Mouse (Mus musculus): Measurements from ENCODE around the gene Tert.
A peak's percentile ranks its signal among the peaks of the same experiment; 100 is the strongest.

Tert gene

DNA sequence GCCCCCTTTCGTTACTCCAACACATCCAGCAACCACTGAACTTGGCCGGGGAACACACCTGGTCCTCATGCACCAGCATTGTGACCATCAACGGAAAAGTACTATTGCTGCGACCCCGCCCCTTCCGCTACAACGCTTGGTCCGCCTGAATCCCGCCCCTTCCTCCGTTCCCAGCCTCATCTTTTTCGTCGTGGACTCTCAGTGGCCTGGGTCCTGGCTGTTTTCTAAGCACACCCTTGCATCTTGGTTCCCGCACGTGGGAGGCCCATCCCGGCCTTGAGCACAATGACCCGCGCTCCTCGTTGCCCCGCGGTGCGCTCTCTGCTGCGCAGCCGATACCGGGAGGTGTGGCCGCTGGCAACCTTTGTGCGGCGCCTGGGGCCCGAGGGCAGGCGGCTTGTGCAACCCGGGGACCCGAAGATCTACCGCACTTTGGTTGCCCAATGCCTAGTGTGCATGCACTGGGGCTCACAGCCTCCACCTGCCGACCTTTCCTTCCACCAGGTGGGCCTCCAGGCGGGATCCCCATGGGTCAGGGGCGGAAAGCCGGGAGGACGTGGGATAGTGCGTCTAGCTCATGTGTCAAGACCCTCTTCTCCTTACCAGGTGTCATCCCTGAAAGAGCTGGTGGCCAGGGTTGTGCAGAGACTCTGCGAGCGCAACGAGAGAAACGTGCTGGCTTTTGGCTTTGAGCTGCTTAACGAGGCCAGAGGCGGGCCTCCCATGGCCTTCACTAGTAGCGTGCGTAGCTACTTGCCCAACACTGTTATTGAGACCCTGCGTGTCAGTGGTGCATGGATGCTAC lies at the start of gene Tert:
Tert (plus strand) TSS at position 167 of the 805 bp plus-strand sequence.
- DNase-seq: peak; percentile 28

DNA sequence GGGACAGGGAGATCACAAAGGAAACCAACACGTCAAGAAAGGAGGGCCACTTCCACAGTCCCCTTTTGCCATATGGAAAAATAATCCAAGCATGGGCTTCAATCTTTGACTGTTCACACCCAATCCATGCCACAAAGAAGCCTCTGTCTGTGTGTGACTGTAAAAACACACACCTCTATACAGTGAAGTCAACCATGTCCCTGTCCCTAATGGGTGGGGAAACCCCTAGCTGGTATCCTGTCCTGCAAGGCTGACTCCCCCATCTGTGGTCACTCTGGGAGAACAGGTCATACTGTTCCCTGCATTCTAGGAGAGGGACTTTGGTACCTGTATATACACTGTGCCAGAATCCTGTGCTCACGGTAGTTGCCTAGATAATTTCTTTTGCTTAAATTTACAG lies 49.4 kb upstream of the Tert start:
- no peak for DNase-seq

DNA sequence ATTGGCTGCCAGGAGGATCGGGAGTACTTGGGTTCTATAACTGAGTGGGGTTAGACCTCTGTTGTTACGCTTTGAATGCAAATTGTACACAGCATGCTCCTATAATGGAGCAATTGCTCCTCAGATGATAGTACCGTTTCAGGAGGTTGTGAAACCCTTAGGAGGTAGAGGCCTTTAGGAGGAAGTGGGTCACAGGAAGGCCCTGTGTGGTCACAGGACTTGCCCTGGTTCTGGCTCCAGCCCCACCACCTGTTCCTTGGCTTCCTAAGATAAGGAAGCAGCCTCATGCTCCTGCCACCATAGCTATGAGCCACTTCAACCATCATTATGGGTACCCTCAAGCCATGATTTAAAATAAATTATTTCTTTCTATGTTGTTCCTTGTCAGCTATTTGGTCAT lies 35.2 kb upstream of the Tert start:
- DNase-seq: no peak

DNA sequence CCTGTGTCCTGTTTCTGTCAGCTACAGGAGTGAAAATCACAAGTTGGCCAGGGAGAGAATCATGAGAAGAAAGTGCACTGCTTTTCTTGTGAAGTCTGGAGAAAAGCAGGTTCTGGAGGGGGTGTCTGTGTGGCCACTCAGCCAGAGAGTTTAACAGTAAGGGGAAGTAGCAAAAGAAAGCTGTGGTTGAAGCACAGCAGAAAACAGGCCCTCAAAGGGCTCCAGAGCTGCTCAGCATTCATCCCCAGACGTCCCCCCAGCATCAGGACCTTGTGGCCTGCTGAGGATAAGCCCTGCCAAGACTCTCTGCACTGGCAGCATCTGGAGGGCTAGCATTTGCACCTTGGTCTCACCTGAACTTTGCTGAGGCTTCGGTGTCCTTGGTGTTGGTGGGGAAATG lies 34.2 kb upstream of the Tert start:
- DNase-seq: no peak

DNA sequence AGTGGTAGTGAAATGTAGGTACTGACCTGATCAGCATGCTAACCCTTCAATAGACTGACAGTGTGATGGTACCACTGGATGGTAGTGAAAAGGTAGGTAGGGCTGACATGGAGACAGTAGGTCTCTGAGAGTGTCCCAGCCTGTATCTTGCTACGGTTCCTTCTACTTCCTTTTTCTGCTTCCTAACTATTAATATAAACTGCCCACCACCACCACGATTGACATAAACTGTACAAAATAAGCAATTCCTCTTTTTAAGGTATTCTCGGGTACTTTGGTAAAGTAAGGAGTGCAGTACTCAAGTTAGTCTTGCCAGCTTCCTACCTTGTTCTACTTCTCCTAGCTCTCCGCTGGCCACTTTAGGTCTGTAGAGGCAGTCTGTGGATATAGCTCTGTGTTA lies 30.4 kb upstream of the Tert start:
- DNase-seq: no peak

DNA sequence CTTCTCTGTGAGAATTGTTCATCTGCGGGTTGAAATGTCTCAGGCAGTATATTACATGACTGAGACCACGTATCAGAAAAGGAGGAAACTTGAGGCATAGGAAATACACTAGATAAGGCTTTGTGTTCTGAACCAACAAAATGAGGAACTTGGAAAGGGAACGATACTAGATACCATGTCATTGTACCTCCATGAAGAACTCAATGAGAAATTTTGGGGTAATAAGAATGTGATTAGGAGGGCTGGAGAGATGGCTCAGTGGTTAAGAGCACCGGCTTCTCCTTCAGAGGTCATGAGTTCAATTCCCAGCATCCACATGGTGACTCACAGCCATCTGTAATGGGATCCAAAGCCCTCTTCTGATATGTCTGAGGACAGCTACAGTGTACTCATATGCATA lies 26.5 kb upstream of the Tert start:
- DNase-seq: no peak

DNA sequence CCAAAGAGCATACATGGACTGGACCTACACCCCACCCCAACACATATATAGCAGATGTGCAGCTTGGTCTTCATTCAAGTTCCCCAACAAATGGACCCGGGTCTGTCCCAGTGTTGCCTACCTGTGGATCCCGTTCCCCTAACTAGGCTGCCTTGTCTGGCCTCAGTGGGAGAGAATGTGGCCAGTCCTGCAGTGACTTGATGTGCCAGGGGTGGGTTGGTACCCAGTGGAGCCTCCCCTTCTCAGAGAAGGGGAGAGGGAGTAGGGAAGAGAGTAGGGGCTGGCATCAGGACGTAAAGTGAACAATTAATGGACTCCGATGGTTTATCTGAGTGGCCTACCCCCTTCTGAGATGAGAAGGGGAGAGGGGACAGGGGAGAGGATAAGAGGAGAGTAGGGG lies 23.7 kb upstream of the Tert start:
- DNase-seq: no peak

DNA sequence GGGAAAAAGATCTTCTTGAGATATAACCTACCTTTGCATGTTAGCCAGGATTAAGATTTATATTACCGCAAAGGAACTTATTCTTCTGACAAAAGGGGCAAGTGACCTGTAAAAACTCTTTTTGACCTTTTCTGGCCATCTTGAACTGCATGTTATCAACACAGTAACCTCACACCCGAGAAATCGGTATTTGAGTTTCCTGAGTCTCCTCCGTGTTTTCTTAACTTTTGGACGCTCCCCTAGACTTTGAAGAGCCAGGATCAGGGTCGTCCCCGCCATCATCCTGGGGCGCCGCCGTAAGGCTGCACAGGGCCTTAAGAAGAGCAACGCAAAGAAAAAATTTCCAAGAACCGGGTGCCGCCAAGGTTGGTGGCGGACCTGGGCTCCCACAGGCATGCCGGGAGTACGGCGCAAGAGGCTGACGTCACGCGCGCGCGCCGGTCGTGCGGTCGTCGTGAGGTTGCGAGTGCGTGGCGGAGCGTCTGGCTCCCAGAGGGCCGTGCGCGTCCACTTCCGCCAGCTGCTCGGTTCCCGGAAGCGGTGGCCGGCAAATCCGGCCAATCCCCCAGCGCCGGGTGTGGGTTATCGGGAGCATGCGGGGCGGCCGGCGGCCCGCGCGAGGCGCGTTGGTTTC lies 23.1 kb upstream of the Tert start, which contains the start of gene Clptm1l:
Clptm1l (plus strand) TSS at position 485 of the 634 bp plus-strand sequence.
- DNase-seq: peak; percentile 99

DNA sequence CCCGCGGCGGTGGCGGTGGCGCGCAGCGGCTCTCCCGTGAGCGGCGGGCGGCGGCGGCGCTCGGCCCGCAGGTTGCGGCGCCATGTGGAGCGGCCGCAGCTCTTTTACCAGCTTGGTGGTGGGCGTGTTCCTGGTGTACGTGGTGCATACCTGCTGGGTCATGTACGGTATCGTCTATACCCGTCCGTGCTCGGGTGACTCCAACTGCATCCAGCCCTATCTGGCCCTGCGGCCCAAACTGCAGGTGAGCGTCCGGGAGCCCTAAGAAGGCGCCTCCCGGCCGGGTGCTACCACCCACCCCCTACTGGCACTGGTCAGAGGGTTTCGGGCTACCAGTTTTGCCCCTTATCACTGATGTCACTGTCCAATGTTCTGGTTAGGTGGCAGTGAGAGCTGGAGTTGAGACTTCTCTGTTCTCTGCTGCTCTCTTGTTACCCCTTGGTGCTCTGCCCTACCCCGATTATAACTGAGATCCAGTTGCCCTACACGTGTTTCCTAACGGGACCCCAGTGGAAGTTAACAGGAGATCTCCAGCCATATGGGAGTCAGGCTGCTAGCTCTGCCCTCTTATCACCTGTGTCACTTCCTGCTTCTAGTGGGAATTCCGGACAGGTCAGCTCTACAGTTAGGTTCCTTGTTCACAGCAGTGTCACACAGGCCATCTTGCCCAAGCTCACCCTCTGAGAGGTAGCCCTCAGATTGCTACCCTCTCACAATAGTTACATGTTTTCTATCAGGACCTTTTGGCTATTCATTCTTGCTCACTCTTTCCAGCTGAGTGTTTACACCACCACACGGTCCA lies 22.4 kb upstream of the Tert start:
- no peak for DNase-seq

DNA sequence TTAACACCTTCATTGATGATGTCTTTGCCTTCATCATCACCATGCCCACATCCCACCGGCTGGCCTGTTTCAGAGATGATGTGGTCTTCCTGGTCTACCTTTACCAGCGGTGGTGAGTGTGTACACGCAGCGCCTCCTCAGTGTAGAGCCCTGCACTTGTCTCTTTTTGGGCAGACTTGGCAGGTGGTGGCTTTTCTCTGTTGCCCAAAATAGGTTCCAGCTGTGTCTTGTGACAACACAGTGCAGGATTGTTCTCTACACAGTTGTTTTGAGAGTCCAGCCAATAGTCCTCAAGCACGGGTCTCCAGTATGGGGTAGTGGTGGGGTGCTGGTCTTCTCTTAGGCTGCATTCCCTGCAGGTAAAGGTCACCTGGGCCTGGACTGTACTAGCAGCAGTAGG lies 8.3 kb upstream of the Tert start:
- DNase-seq: no peak

DNA sequence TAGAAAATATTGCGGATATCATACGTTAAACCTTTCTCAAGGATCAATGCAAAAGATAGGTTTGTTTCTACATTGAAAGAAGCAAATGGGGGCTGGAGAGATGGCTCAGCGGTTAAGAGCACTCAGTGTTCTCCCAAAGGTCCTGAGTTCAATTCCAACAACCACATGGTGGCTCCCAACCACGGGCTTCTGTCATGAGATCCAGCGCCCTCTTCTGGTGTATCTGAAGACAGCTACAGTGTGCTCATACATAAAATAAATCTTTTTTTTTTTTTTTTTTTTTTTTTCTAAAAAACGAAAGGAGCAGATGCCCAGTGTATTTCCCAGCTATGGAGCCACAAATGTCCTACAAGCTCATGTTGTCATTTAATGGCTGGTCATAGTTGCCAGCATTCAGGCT lies 6.1 kb upstream of the Tert start:
- DNase-seq: no peak

DNA sequence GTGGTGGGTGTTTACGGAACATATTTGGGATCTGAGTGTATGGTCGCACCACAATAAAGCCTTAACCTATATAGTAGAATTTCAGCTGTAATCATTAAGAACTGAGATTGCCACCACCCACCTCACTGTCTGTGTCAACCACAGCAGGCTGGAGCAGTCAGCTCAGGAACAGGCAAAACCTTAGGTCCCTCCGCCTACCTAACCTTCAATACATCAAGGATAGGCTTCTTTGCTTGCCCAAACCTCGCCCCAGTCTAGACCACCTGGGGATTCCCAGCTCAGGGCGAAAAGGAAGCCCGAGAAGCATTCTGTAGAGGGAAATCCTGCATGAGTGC lies 334 bp upstream of the Tert start:
- no peak for DNase-seq

DNA sequence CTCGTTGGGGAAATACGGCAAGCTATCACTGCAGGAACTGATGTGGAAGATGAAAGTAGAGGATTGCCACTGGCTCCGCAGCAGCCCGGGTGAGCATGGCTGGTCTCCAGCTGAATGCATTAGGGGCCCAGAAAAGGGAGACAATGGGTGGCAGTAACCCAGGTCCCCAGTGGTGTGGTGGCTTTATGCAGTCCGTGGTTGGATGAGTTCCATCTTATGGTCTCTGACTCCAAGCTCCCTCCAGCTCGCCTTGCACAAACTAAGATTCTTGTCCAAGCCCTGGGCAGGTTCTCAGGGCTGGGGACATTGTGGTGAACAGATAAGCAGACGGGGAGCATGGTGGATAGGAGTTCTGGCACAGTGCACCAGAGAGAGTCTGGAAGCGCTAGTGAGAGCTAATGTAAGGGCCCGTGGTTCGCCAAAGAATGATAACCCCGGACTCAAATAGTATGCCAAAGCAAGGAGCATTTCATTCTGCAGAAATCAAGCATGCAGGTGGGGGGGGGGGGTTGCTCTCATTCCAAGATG lies 1.9 kb downstream of the Tert start:
- no peak for DNase-seq

DNA sequence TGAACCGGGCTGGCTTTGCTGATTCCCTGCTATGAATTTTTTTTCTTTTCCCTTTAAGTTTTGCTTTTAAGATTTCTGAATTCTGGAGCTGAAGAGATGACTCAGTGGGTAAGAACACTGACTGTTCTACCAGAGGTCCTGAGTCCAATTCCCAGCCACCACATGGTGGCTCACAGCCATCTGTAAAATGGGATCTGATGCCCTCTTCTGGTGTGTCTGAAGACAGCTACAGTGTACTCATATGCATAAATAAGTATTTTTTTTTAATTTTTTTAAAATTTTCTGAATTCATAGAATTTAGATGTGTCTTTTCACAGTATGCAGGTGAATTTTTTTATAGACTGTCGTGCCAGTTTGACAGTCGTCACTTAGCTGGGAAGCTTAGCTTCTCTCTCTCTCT lies 5.1 kb downstream of the Tert start:
- DNase-seq: no peak

DNA sequence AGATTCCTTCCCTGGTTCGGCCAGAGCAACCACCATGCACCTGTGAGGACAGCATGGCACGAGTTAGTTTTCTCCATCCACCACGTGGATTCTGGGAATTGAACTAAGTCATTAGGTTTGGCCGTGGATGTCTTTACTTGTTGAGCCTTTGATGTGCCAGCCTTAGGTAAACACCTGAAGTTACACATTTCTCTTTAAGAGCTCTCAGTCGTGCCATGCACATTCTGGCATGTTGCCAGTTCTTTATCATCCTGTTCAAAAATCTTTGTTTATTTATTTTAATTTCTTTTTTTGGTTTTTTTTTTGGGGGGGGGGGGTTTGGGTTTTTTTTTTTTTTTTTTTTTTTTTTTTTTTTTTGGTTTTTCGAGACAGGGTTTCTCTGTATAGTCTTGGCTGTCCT lies 11.1 kb downstream of the Tert start:
- no peak for DNase-seq

DNA sequence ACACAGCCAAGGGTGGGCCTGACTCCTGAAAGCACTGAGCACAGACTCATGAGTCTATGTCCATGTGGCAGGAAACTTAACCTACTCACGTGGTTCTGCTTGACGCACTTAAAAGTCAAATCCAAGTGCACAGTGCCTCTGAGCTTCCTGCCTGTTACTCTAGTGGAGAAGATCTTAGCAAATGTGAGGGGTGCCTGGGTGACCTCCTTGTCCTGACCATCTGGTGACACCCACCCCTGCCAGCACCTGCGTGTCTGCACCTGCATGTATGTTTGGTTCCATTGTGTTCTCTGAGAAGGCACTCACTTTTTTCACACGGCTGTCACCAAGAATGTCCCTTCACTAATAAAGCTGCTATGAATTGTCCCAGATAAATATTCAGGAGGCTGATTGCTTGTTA lies 14.6 kb downstream of the Tert start:
- DNase-seq: no peak

DNA sequence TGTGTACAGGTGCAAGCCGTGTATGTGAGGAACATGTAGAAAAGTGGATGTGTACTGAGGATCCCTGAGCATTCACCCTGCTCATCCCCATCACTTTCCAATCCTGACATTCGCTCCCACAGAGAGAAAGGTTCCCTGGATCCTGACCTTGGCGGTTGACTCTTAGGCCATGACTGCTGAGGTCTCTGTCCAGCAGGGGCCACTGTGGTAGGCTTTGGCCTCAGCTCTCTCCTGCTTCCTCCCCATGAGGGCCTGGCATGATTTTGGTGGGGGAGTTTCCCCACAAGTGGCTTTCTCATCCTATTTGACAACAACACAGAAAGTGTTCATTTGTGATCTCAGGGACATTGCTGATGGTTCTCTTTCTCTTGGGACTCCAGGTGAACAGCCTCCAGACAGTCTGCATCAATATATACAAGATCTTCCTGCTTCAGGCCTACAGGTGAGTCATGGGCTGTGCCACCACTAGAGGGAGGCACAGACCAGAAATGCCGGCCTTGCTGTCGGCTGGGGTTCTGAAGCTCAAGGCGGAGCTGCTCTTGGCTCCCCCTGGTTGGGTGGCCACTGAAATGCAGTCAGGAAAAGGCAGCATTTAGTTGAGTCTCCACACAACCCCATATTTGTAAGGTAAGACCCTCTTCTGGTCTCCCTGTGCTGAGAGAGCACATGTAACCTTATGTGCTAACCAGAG lies 19.8 kb downstream of the Tert start:
- peak; percentile 62 for DNase-seq

DNA sequence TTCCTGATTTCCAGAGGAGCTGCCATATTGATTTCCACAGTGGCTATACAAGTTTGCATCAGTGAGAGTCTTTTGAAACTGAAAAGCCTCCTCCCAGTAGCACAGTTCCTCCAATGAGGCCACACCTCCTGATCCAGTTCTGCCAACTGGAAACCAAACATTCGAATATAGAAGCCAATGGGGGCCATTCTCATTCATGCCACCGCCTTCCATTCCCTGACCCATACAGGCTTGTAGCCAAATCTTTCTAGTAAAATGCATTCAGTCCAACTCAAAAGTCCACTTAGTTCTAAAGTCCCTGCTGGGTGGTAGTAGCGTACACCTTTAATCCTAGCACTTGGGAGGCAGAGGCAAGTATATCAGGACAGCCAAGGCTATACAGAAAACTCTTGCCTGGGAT lies 26.6 kb downstream of the Tert start:
- no peak for DNase-seq

DNA sequence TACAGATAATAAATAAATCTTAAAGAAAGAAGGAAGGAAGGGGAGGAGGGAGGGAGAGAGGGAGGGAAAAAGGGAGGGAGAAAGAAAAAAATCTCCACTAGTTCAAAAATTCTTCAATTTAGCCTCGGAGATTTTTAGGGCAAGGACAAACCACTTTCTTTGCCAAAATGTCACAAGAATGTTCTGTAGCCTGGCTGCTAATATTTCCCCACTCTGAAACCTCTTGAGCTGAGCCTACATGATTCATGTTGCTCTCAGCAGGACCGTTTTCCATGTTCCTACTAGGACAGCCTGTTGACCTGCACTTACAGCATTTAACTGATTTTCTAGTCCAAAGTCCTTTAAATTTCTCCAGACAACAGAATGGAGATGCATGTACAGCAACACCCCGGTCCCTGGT lies 28.3 kb downstream of the Tert start:
- no peak for DNase-seq

DNA sequence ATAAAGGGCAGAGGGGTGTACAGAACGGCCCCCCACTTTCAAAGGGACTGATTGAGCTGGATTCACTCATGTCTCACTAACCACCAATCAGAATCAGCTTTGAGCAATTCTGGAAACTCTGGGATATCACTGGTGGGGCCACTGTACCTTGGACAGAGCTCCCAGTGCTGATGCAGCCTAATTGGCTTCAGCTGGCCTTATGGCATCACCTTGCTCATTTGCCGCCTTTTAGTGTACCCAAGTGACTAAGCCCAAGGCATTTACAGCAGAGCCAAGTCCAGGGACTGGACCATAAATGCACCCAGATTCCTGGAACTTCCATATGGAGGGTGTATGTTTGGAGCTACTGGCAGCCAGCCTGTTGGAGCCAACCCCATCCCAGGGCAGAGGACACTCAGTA lies 32.2 kb downstream of the Tert start:
- no peak for DNase-seq

DNA sequence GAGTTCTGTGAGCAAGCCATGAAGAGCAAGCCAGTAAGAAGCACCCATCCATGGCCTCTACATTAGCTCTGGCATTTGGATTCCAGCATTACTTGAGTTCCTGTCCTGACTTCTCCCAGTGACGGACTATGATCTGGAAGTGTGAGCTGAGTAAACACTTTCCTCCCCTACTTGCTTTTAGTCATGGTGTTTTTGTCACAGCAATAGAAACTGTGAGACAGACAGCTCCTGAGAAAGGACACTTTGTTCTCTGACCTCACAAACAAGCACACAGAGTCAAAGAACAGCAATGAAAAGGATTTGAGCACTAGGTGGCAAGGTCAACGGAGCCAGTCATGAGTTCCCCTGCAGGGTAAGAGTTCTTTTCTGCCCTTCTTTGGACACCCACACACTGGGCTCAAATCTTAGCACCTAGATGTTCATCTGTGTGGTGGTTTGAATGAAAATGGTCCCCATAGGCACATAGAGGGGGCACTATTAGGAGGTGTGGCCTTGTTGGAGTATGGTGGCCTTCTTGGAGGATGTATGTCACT lies 33.5 kb downstream of the Tert start:
- DNase-seq: no peak

DNA sequence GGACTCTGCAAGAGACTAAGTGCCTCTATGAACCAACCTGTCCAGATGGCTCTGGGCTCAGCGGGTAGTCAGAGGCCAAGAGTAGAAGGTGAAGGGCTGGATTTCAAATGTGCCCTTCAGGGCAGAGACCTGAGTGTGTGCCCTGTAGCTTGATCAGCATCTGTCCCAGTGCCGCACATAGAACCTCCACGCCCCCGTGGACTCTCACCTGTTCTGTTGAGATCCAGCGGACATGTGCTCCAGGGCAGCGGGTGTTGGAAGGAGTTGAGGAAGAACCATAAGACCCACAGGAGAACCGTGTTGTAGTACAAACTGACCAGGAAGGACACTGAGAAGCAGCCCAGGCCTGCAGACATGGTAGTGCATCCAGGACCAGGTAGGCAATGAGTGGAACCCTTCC lies 48.5 kb downstream of the Tert start:
- no peak for DNase-seq

DNA sequence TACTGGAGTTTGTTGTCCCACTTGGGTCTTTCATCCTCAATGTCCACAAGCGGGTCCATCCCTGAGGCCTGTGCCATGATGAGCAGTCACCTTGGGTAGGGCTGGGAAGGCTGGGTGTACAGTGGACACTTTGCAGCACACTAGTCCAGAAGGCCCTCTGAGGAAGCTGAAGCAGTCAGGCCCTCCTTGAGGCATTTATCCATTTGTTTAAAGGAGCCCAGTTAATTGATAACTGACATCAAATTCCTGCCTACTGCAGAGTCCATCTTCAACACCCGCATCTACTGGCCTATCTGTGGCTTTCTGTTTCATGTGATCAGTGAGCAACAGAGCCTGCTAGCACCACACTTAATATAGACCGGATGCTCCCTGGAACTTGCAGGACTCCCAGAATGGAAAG lies 51.1 kb downstream of the Tert start, which contains the start of gene Slc6a18:
Slc6a18 (minus strand) TSS at position 171 of the 400 bp plus-strand sequence.
- DNase-seq: no peak
